Mouse (Mus musculus) liver, adult 2 months (tissue): Measurements from ENCODE around the gene Smyd1.
"Not testable (repeated sequence)": the region's sequence is repeated elsewhere in the genome, so short reads cannot be mapped to it uniquely, and the experiment has no call there.

Experiments used
- CTCF ChIP-seq: fragments of 200-500 bp; IDR thresholded peaks from 2 replicates; pipeline ENCODE4 v1.5.1; 2011; ENCODE audit warnings: low read depth, low read length, control low read depth
- POLR2A ChIP-seq: fragments of 200-500 bp; IDR thresholded peaks from 2 replicates; pipeline ENCODE4 v1.6.1; 2011; ENCODE audit warnings: low read length, control low read depth; ENCODE audit not compliant: insufficient read depth; ENCODE audit errors: extremely low read depth

GRCm38 (mm10) chr6:71269686-71270050 lies 52.4 kb downstream of the Smyd1 start:
- not testable (repeated sequence) for TF ChIP-seq CTCF, POLR2A
